Mouse (Mus musculus) olfactory bulb, adult 2 months (tissue): Measurements from ENCODE around the gene Fryl. TPM values are rescaled to one million over a fixed set of nuclear protein-coding genes. Genes with fewer than 3 reads are reported as not detected.

Experiments
- H3K27ac ChIP-seq: fragments of 200-500 bp; 2 replicates; pipeline ENCODE4 v1.5.1; 2012; ENCODE audit warnings: low read depth, low read length; ENCODE audit not compliant: insufficient read depth
- H3K4me1 ChIP-seq: fragments of 200-500 bp; 2 replicates; pipeline ENCODE4 v1.6.1; 2012; ENCODE audit warnings: low read length; ENCODE audit not compliant: control insufficient read depth, insufficient read depth
- H3K4me3 ChIP-seq: fragments of 200-500 bp; 2 replicates; pipeline ENCODE4 v1.5.1; 2012; ENCODE audit warnings: mild to moderate bottlenecking, low read depth, low read length, moderate library complexity; ENCODE audit not compliant: insufficient read depth
- CTCF ChIP-seq: fragments of 200-500 bp; IDR thresholded peaks from 2 replicates; pipeline ENCODE4 v1.5.1; 2012; ENCODE audit warnings: low read depth, mild to moderate bottlenecking, low read length, moderate library complexity; ENCODE audit not compliant: insufficient read depth
- POLR2A ChIP-seq: fragments of 200-500 bp; IDR thresholded peaks from 2 replicates; pipeline ENCODE4 v1.6.1; 2012; ENCODE audit warnings: mild to moderate bottlenecking, low read depth, low read length, moderate library complexity; ENCODE audit not compliant: insufficient read depth
- WGBS: fragments of 180-500 bp; shearing (Covaris S2); methylation state at CpG from one replicate; pipeline ENCODE4 v1.1.7; 2018; 5-methylcytosine and 5-hydroxymethylcytosine counted together
- polyA plus RNA-seq: library from polyadenylated mRNA; stranded (reverse); fragments of >200 nt; gene quantifications from 2 replicates; pipeline ENCODE4 v1.2.4, GENCODE M21; 2012; ENCODE audit warnings: low replicate concordance; ENCODE audit not compliant: missing spikeins, insufficient read depth, insufficient read length

The Fryl gene
- polyA plus RNA-seq, 1 experiment: not detected

- TF ChIP-seq POLR2A (no peak), CTCF (no peak)
- no peak overlapping the region for H3K4me3 ChIP-seq
- H3K27ac ChIP-seq: no peak overlapping the region
- 87% methylated on average over 9 of the region's 9 CpGs for WGBS
- peaks cover 16% of the 10 kb centered on the region for H3K4me1 ChIP-seq
Observed at GRCm38 (mm10) chr5:73206722-73207121, 49.7 kb downstream of the Fryl start.

- Histone ChIP-seq H3K4me3 (no peak overlapping the region), H3K27ac (no peak overlapping the region), H3K4me1 (peaks cover 16% of the 10 kb centered on the region)
- WGBS: 53% methylated on average over 8 of the region's 8 CpGs
- no peak for TF ChIP-seq CTCF
- no peak for TF ChIP-seq POLR2A
Observed at GRCm38 (mm10) chr5:73205996-73206629, 50.3 kb downstream of the Fryl start.

- H3K4me1 ChIP-seq: peaks cover 11% of the 10 kb centered on the region
- 76% methylated on average over 3 of the region's 3 CpGs for WGBS
- no peak overlapping the region for H3K27ac ChIP-seq
- no peak for TF ChIP-seq CTCF
- no peak overlapping the region for H3K4me3 ChIP-seq
Observed at GRCm38 (mm10) chr5:73205050-73205449, 51.4 kb downstream of the Fryl start.

- 95% methylated on average over 6 of the region's 6 CpGs for WGBS
Observed at GRCm38 (mm10) chr5:73202498-73202897, 53.9 kb downstream of the Fryl start.

GRCm38 (mm10) chr5:73202077-73202476 lies 54.3 kb downstream of the Fryl start:
- Histone ChIP-seq H3K4me1 (0 out of 2 replicates have a peak, but pooled peaks cover 3% of the 10 kb centered on the region), H3K27ac (no peak overlapping the region), H3K4me3 (no peak overlapping the region)
- TF ChIP-seq POLR2A (no peak), CTCF (no peak)
- WGBS: 92% methylated on average over 8 of the region's 8 CpGs

More at GRCm38 (mm10) chr5:73202498-73202897, 53.9 kb downstream of the Fryl start:
- Histone ChIP-seq H3K4me1 (0 out of 2 replicates have a peak, but pooled peaks cover 3% of the 10 kb centered on the region), H3K4me3 (no peak overlapping the region), H3K27ac (no peak overlapping the region)
- TF ChIP-seq CTCF (no peak), POLR2A (no peak)

- TF ChIP-seq POLR2A: no peak
- no peak for TF ChIP-seq CTCF
Observed at GRCm38 (mm10) chr5:73200387-73201384, 55.7 kb downstream of the Fryl start.

GRCm38 (mm10) chr5:73199586-73199985 lies 56.8 kb downstream of the Fryl start:
- TF ChIP-seq POLR2A: no peak
- no peak overlapping the region for H3K27ac ChIP-seq
- no peak overlapping the region for H3K4me3 ChIP-seq
- no peaks in the 10 kb centered on the region for H3K4me1 ChIP-seq
- 85% methylated on average over 2 of the region's 2 CpGs for WGBS

More at GRCm38 (mm10) chr5:73200387-73201384, 55.7 kb downstream of the Fryl start:
- 94% methylated on average over 16 of the region's 16 CpGs for WGBS
- Histone ChIP-seq H3K27ac (no peak overlapping the region), H3K4me3 (no peak overlapping the region), H3K4me1 (no peaks in the 10 kb centered on the region)

GRCm38 (mm10) chr5:73198690-73199089 lies 57.7 kb downstream of the Fryl start:
- TF ChIP-seq CTCF (no peak), POLR2A (no peak)
- Histone ChIP-seq H3K4me1 (peaks cover 2% of the 10 kb centered on the region; the same call in 1 of the 2 replicates), H3K4me3 (no peak overlapping the region), H3K27ac (no peak overlapping the region)
- whole genome bisulfite sequencing: 90% methylated on average over 5 of the region's 5 CpGs

- Histone ChIP-seq H3K4me1 (peaks cover 3% of the 10 kb centered on the region; the same call in 1 of the 2 replicates), H3K27ac (no peak overlapping the region), H3K4me3 (no peak overlapping the region)
- WGBS: 92% methylated on average over 7 of the region's 7 CpGs
- TF ChIP-seq CTCF (no peak), POLR2A (no peak)
Observed at GRCm38 (mm10) chr5:73197796-73198195, 58.6 kb downstream of the Fryl start.
